Mouse (Mus musculus) G1E (cell line): ENCODE data around the gene Pcgf1. TPM values are rescaled to one million over a fixed set of nuclear protein-coding genes. Genes with fewer than 3 reads are reported as not detected.

ENCODE experiments used
- ATAC-seq: 2 replicates; pipeline ENCODE4 v1.8.0; 2016; ENCODE audit warnings: mild to moderate bottlenecking; ENCODE audit not compliant: insufficient number of reproducible peaks, poor library complexity, low FRiP score, severe bottlenecking; ENCODE audit errors: extremely low read depth
- DNase-seq: peaks from one replicate; pipeline ENCODE4 v3.0.0; 2012; ENCODE audit warnings: low spot score
- H3K27me3 ChIP-seq: 2 replicates; pipeline ENCODE4 v1.6.1; 2012; ENCODE audit warnings: mild to moderate bottlenecking, low read length, inconsistent platforms; ENCODE audit not compliant: insufficient read depth
- H3K36me3 ChIP-seq: replicated peaks from 2 replicates; pipeline ENCODE3; 2012; ENCODE audit warnings: mild to moderate bottlenecking, inconsistent platforms
- H3K4me1 ChIP-seq: 2 replicates; pipeline ENCODE4 v1.6.1; 2012; ENCODE audit warnings: low read depth, low read length, inconsistent platforms, mixed read lengths; ENCODE audit not compliant: insufficient read depth
- H3K4me3 ChIP-seq: 2 replicates; pipeline ENCODE4 v1.5.1; 2012; ENCODE audit warnings: low read depth, mild to moderate bottlenecking, inconsistent platforms, low read length, moderate library complexity, mixed read lengths
- H3K9me3 ChIP-seq: replicated peaks from 2 replicates; pipeline ENCODE4 v1.6.1; 2012; ENCODE audit warnings: inconsistent platforms
- CTCF ChIP-seq: IDR thresholded peaks from 2 replicates; pipeline ENCODE4 v1.5.1; 2012; ENCODE audit warnings: low read depth, low read length, inconsistent platforms, mixed read lengths
- GATA1 ChIP-seq: IDR thresholded peaks from 2 replicates; pipeline ENCODE4 v1.6.1; 2012; ENCODE audit warnings: borderline replicate concordance, low read length, inconsistent platforms, mixed read lengths
- GATA2 ChIP-seq: IDR thresholded peaks from 2 replicates; pipeline ENCODE4 v1.6.1; 2012; ENCODE audit warnings: low read depth, low read length, inconsistent platforms, borderline replicate concordance
- POLR2AphosphoS5 ChIP-seq: IDR thresholded peaks from 2 replicates; pipeline ENCODE4 v1.6.1; 2012; ENCODE audit warnings: low read depth, low read length, inconsistent platforms; ENCODE audit not compliant: insufficient replicate concordance
- TAL1 ChIP-seq: conservative IDR thresholded peaks from 2 replicates; pipeline ENCODE4 v1.6.1; 2012; ENCODE audit warnings: low read depth, low read length, inconsistent platforms, mixed read lengths
- polyA plus RNA-seq: library from polyadenylated mRNA; stranded (reverse); fragments of >175 nt; gene quantifications from 2 replicates; pipeline ENCODE4 v1.2.3, GENCODE M21; 2012
- total RNA-seq, 2 experiments: library from RNA; stranded (forward) in 1 of 2; stranded (reverse) in 1 of 2; fragments of 200-1000 nt in 1 of 2; fragments of >200 nt in 1 of 2; fragmentation: Nextera tagmentation in 1 of 2; gene quantifications; 2 replicates each; pipeline ENCODE4 v1.2.3; 2014 to 2017

Gene Pcgf1
- total RNA-seq (2014; fragmentation: Nextera tagmentation), result 41.1 and 57.1 TPM in 2 replicates
- 14.5 and 17.8 TPM in 2 replicates for total RNA-seq (2017)
- 8.7 and 10.8 TPM in 2 replicates for polyA plus RNA-seq

GRCm38 (mm10) chr6:83077630-83078323 lies at the start of gene Pcgf1:
Gene Pcgf1 (plus strand): TSS chr6:83077869.
- Histone ChIP-seq H3K4me3 (peak within 1 kb of the TSS; percentile 91), H3K27me3 (peaks cover 4% of the 10 kb centered on the region), H3K36me3 (peaks cover 37% of the 10 kb centered on the region), H3K9me3 (no peaks in the 10 kb centered on the region), H3K4me1 (peaks cover 26% of the 10 kb centered on the region)
- DNase-seq (peak; percentile 58), ATAC-seq (peak; percentile 89)
- TF ChIP-seq GATA1 (no peak), GATA2 (no peak)

- DNase-seq (no peak), ATAC-seq (no peak)
- Histone ChIP-seq H3K9me3 (no peaks in the 10 kb centered on the region), H3K27me3 (peaks cover 4% of the 10 kb centered on the region), H3K4me1 (peaks cover 81% of the 10 kb centered on the region), H3K4me3 (no peak overlapping the region), H3K36me3 (peaks cover 42% of the 10 kb centered on the region)
- TF ChIP-seq GATA1 (no peak), TAL1 (no peak), CTCF (no peak), POLR2AphosphoS5 (no peak), GATA2 (no peak)
Observed at GRCm38 (mm10) chr6:83029777-83030176, 47.9 kb upstream of the Pcgf1 start.

- no peak for TF ChIP-seq TAL1
- Histone ChIP-seq H3K36me3 (peaks cover 42% of the 10 kb centered on the region), H3K4me1 (peaks cover 81% of the 10 kb centered on the region), H3K9me3 (no peaks in the 10 kb centered on the region), H3K27me3 (peaks cover 15% of the 10 kb centered on the region), H3K4me3 (no peak overlapping the region; the same call in 1 of the 2 replicates)
- ATAC-seq (no peak), DNase-seq (no peak)
Observed at GRCm38 (mm10) chr6:83031111-83031510, 46.6 kb upstream of the Pcgf1 start.

GRCm38 (mm10) chr6:83031921-83032590 lies 45.6 kb upstream of the Pcgf1 start:
- no peak for ATAC-seq
- no peak for DNase-seq
- Histone ChIP-seq H3K4me1 (peaks cover 78% of the 10 kb centered on the region), H3K27me3 (peaks cover 21% of the 10 kb centered on the region), H3K9me3 (no peaks in the 10 kb centered on the region), H3K36me3 (peaks cover 42% of the 10 kb centered on the region), H3K4me3 (peak overlapping the region; percentile 81)
- TF ChIP-seq GATA1, result no peak
- TF ChIP-seq POLR2AphosphoS5, result no peak
- no peak for TF ChIP-seq CTCF
- no peak for TF ChIP-seq TAL1
- no peak for TF ChIP-seq GATA2

GRCm38 (mm10) chr6:83032769-83033191 lies 44.9 kb upstream of the Pcgf1 start:
- TF ChIP-seq POLR2AphosphoS5 (no peak), GATA1 (no peak), TAL1 (no peak), CTCF (no peak)
- H3K4me3 ChIP-seq, result peak overlapping the region; percentile 81
- peak; percentile 42; the same call in 1 of the 2 replicates for ATAC-seq
- H3K27me3 ChIP-seq, result peaks cover 23% of the 10 kb centered on the region
- H3K4me1 ChIP-seq, result peaks cover 70% of the 10 kb centered on the region
- no peak for DNase-seq
- H3K9me3 ChIP-seq, result no peaks in the 10 kb centered on the region
- H3K36me3 ChIP-seq, result peaks cover 40% of the 10 kb centered on the region

- DNase-seq (peak; percentile 93), ATAC-seq (peak; percentile 64)
- H3K27me3 ChIP-seq, result peaks cover 28% of the 10 kb centered on the region
- H3K36me3 ChIP-seq, result peaks cover 36% of the 10 kb centered on the region
- TF ChIP-seq GATA2 (no peak), GATA1 (no peak), TAL1 (no peak), POLR2AphosphoS5 (no peak), CTCF (no peak)
- peak within 1 kb of the TSS; percentile 81 for H3K4me3 ChIP-seq
- H3K4me1 ChIP-seq, result peaks cover 68% of the 10 kb centered on the region
- no peaks in the 10 kb centered on the region for H3K9me3 ChIP-seq
Observed at GRCm38 (mm10) chr6:83033249-83034185, 44.2 kb upstream of the Pcgf1 start, which contains the start of the genes Dok1 and Loxl3. Gene Dok1 (minus strand): TSS chr6:83033471. Gene Loxl3 (plus strand): TSS chr6:83034173.
